Mouse (Mus musculus) cortical plate, adult 2 months (tissue): ENCODE data around the gene Slc25a34.

Source experiments
- CTCF ChIP-seq: fragments of 200-500 bp; IDR thresholded peaks from 2 replicates; pipeline ENCODE4 v1.5.1; 2011; ENCODE audit warnings: mild to moderate bottlenecking, control low read depth, low read length; ENCODE audit not compliant: insufficient read depth; ENCODE audit errors: extremely low read depth
- POLR2A ChIP-seq: fragments of 200-500 bp; IDR thresholded peaks from 2 replicates; pipeline ENCODE4 v1.6.1; 2011; ENCODE audit warnings: mild to moderate bottlenecking, low read length, control low read depth; ENCODE audit not compliant: insufficient read depth; ENCODE audit errors: extremely low read depth

DNA sequence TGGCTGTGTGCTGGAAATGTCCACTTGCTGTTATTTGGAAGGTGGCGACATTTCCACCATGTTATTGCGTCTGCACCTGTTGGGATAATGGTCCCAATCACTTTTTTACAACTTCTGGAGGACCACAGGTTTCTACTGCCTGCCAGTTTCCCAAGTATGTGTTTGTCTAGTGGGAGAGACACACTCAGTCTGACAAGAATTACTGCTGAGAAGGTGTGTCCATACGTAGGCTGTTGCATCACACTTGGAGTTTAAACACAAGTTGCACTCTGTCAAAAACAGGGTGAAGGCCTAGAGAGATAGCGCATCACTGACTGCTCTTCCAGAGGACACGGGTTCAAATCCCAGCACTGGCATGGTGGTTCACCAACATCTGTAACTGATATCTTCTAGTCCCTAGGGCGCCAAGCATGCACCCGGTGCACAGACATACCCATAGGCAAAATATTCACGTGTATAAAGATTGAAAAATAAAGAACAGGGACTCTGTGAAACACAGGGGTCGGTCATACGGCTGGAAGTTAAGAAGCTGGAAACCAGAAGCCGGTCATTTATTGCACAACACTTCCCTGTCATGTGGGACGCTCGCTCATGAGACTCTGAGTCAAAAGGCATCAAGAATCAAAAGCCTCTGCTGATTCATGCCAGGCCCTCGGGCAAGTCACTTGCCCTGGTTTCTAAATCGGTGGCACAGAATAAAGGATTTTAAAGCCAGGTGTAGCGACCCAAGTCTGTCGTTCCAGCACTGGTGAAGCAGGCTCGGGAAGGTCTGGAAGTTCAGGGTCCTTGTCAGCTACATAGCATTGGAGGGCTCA, 46.5 kb upstream of the Slc25a34 start:
- TF ChIP-seq POLR2A, result no peak
- no peak for TF ChIP-seq CTCF
